Comparison of ENCODE assay signal across 36 mouse cellular contexts in genomic region chr10:67564509-67564908, GRCm38 (mm10). TPM values are rescaled to one million over a fixed set of nuclear protein-coding genes. Genes with fewer than 3 reads are reported as not detected.
"Had no signal": no experiment of that assay in that cellular context is flagged by ENCODE, and none has a peak within 500 bp of the region (broad histone marks: within the 10 kb centered on the region; RNA-seq: fewer than 3 reads in every experiment).

No protein-coding gene starts in this region.

- H3K27ac ChIP-seq: heart, embryonic 10.5 days; heart, embryonic 13.5 days; heart, embryonic 15.5 days; hindbrain, embryonic 10.5 days; hindbrain, embryonic 12.5 days; hindbrain, embryonic 13.5 days; hindbrain, embryonic 14.5 days; hindbrain, embryonic 15.5 days; hindbrain, postnatal 0 days; intestine, embryonic 15.5 days; kidney, embryonic 15.5 days; kidney, postnatal 0 days; layer of hippocampus, adult 2 months had no signal

- H3K4me3 ChIP-seq: heart, embryonic 10.5 days; heart, embryonic 12.5 days; heart, embryonic 13.5 days; heart, embryonic 15.5 days; hindbrain, embryonic 10.5 days; hindbrain, embryonic 12.5 days; hindbrain, embryonic 13.5 days; hindbrain, embryonic 15.5 days; intestine, embryonic 15.5 days; kidney, embryonic 15.5 days; layer of hippocampus, adult 2 months had no signal

- DNase-seq: heart, postnatal 10 days; heart, postnatal 14 days; heart, postnatal 36 days; heart, postnatal 4 days; kidney, adult 11 months; kidney, adult 18-20 months; kidney, adult 2 months; kidney, adult 8-10 months; kidney, adult 9 months; kidney, postnatal 10 days; kidney, postnatal 14 days; kidney, postnatal 25 days; kidney, postnatal 36 days; kidney, postnatal 4 days; layer of hippocampus, adult 9-11 months; layer of hippocampus, postnatal 36 days had no signal

- ATAC-seq: hindbrain, embryonic 16.5 days; hindbrain, postnatal 0 days; inflammation-experienced regulatory T-cells, adult 6 months; intestine, embryonic 15.5 days; intestine, embryonic 16.5 days; intestine, postnatal 0 days had no signal

- H3K36me3 ChIP-seq: heart, embryonic 10.5 days; heart, embryonic 12.5 days; heart, embryonic 13.5 days; heart, embryonic 15.5 days; hindbrain, embryonic 10.5 days; hindbrain, embryonic 12.5 days; hindbrain, embryonic 13.5 days; hindbrain, embryonic 15.5 days; intestine, embryonic 15.5 days; kidney, embryonic 15.5 days had no signal

- H3K27me3 ChIP-seq: heart, embryonic 12.5 days; heart, embryonic 15.5 days; intestine, embryonic 15.5 days; kidney, embryonic 15.5 days had no signal

- H3K9ac ChIP-seq: heart, embryonic 12.5 days; heart, embryonic 13.5 days; heart, embryonic 15.5 days; hindbrain, embryonic 12.5 days; hindbrain, embryonic 13.5 days; hindbrain, embryonic 14.5 days; hindbrain, embryonic 15.5 days; intestine, embryonic 15.5 days; kidney, embryonic 15.5 days had no signal

- H3K4me2 ChIP-seq: heart, embryonic 11.5 days; heart, embryonic 12.5 days; heart, embryonic 13.5 days; heart, embryonic 15.5 days; hindbrain, embryonic 12.5 days; hindbrain, embryonic 13.5 days; hindbrain, embryonic 14.5 days; hindbrain, embryonic 15.5 days; intestine, embryonic 15.5 days; kidney, embryonic 15.5 days had no signal

- H3K9me3 ChIP-seq: heart, embryonic 10.5 days; heart, embryonic 12.5 days; heart, embryonic 13.5 days; heart, embryonic 15.5 days; hindbrain, embryonic 10.5 days; hindbrain, embryonic 12.5 days; hindbrain, embryonic 13.5 days; hindbrain, embryonic 15.5 days; intestine, embryonic 15.5 days; kidney, embryonic 15.5 days had no signal

- H3K4me1 ChIP-seq: heart, embryonic 10.5 days; heart, embryonic 12.5 days; heart, embryonic 15.5 days; intestine, embryonic 15.5 days; kidney, embryonic 15.5 days had no signal

RNA-seq across cellular contexts. Expression of gene Egr2, which starts 29.2 kb away (rescaled TPM):
- polyA plus RNA-seq: intestine, embryonic 14.5 days had no signal
